Mouse (Mus musculus) forebrain, embryonic 15.5 days (tissue): ENCODE measurements around the gene Hoxa1. TPM values are rescaled to one million over a fixed set of nuclear protein-coding genes. Genes with fewer than 3 reads are reported as not detected.

Experiments used
- ATAC-seq: fragments of 200-750 bp; cut with Nextera tagmentation; replicated peaks from 2 replicates; pipeline ENCODE4 v1.8.0; 2017; ENCODE audit warnings: mild to moderate bottlenecking, moderate TSS enrichment, moderate library complexity
- H3K27ac ChIP-seq: fragments of 300-500 bp; sonication (generic); replicated peaks from 2 replicates; pipeline ENCODE4 v1.5.1; 2015; ENCODE audit warnings: mild to moderate bottlenecking, inconsistent platforms
- H3K27me3 ChIP-seq: fragments of 300-500 bp; sonication (generic); 2 replicates; pipeline ENCODE4 v1.6.1; 2015; ENCODE audit warnings: inconsistent platforms
- H3K36me3 ChIP-seq: fragments of 300-500 bp; sonication (generic); 2 replicates; pipeline ENCODE4 v1.6.1; 2015; ENCODE audit warnings: mild to moderate bottlenecking, inconsistent platforms
- H3K4me1 ChIP-seq: fragments of 300-500 bp; sonication (generic); 2 replicates; pipeline ENCODE4 v1.6.1; 2015; ENCODE audit warnings: inconsistent platforms
- H3K4me2 ChIP-seq: fragments of 300-500 bp; sonication (generic); replicated peaks from 2 replicates; pipeline ENCODE4 v1.6.1; 2015; ENCODE audit warnings: mild to moderate bottlenecking, inconsistent platforms
- H3K4me3 ChIP-seq: fragments of 300-500 bp; sonication (generic); 2 replicates; pipeline ENCODE4 v1.5.1; 2015; ENCODE audit warnings: mild to moderate bottlenecking, inconsistent platforms
- H3K9ac ChIP-seq: fragments of 300-500 bp; sonication (generic); replicated peaks from 2 replicates; pipeline ENCODE4 v1.6.1; 2015; ENCODE audit warnings: mild to moderate bottlenecking, inconsistent platforms
- H3K9me3 ChIP-seq: fragments of 300-500 bp; sonication (generic); 2 replicates; pipeline ENCODE4 v1.6.1; 2016; ENCODE audit warnings: inconsistent platforms
- WGBS: fragments of 180-500 bp; shearing (Covaris S2); methylation state at CpG from one replicate; pipeline ENCODE4 v1.1.7; 2015; ENCODE audit warnings: mixed read lengths; 5-methylcytosine and 5-hydroxymethylcytosine counted together
- polyA plus RNA-seq: library from polyadenylated mRNA; unstranded; fragments of >200 nt; fragmentation: Nextera tagmentation; extraction: Ambion mirVana; gene quantifications from 2 replicates; pipeline ENCODE4 v1.2.1, GENCODE M21; 2015

The Hoxa1 gene
- polyA plus RNA-seq, 1 experiment from 2014 or later = not detected

DNA sequence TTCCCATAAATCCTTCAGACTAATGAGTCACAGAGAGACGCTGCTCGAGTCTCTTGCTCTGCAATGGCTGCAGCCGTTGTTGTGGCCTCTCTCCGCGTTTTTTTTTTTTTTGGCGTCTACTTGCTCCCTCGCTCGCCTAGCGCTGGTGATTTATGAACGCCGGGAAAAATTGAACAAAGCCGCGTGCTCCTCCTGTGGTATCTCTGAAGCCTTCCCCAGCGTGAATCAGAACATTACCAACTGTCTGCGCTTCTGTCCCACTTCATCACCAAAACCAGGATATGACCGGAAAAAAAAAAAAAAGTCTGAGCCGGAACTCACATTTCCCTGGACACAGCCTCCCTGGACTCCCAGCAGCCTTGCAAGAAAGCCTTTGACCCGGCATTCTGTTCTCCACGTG is 27.1 kb upstream of the Hoxa1 start:
- no peak overlapping the region for H3K27ac ChIP-seq
- WGBS = 1% methylated on average over 19 of the region's 19 CpGs
- no peaks in the 10 kb centered on the region for H3K36me3 ChIP-seq
- peaks cover 100% of the 10 kb centered on the region for H3K27me3 ChIP-seq
- H3K4me3 ChIP-seq = no peak overlapping the region
- H3K4me1 ChIP-seq = no peaks in the 10 kb centered on the region
- ATAC-seq = no peak
- H3K4me2 ChIP-seq = no peak overlapping the region
- no peaks in the 10 kb centered on the region for H3K9me3 ChIP-seq
- H3K9ac ChIP-seq = no peak overlapping the region

DNA sequence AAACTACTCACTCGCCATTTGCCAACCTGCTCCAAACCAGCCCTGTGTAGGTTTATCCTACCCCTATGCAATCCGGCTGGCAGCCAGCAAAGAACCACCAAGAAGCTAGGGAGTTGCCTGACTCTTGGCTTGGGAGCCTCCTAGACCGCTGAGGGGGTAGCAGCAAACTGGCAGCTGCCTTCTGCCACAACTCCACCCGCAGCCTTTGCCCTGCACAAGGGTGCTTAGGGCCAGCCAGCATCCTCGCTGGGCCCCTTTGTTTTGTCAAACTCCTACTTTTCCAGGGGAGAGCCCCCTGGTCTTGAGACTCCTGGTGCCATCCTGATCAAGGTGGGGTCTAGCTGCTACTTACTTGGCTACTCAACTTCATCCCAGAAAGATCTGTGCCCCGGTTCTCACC is 26.6 kb upstream of the Hoxa1 start:
- 2% methylated on average over 6 of the region's 6 CpGs for WGBS
- Histone ChIP-seq H3K27me3 (peaks cover 100% of the 10 kb centered on the region), H3K9ac (no peak overlapping the region), H3K9me3 (no peaks in the 10 kb centered on the region), H3K4me2 (no peak overlapping the region), H3K27ac (no peak overlapping the region), H3K4me1 (no peaks in the 10 kb centered on the region), H3K4me3 (no peak overlapping the region), H3K36me3 (no peaks in the 10 kb centered on the region)
- no peak for ATAC-seq

DNA sequence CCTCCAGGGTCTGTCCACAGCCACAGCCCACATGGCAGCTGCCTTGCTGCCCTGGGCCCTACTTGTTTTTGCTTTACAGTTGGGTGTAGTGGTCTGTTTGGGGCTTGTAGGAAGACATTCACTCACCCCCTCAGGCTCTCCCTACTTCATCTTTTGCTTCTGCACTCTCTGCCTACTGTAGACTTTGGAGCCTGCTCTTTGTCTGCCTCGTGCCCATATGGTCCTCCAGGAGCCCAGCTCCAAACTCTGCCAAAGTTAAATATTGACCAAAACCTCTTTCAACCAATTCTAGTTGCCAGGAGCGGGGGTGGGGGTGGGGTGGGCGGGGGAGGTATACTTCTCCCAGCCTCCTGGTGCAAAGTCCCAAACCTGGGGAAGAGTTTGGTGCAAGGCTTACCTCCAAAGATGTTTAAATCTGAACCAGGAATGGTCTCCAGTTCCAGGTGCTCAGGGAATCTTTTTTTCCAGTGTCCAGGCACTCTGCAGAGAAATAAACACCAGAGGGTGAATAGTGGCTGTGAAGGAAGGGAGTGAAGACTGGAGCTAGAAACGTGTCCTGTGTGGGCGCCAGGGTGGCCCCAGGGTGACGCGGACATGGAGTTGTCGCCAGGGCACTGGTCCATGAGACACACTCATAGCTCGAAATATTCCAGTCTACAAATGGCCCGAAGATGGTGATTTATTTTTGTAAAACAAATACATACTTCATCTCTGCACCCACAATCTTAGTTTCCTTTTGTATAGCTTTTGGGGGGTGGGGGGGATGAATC is 25.4 kb upstream of the Hoxa1 start:
- H3K27ac ChIP-seq = no peak overlapping the region
- no peaks in the 10 kb centered on the region for H3K4me1 ChIP-seq
- no peak overlapping the region for H3K4me2 ChIP-seq
- no peak for ATAC-seq
- 10% methylated on average over 10 of the region's 10 CpGs for WGBS
- no peak overlapping the region for H3K9ac ChIP-seq
- H3K9me3 ChIP-seq = no peaks in the 10 kb centered on the region
- peaks cover 100% of the 10 kb centered on the region for H3K27me3 ChIP-seq
- H3K36me3 ChIP-seq = no peaks in the 10 kb centered on the region
- no peak overlapping the region for H3K4me3 ChIP-seq

DNA sequence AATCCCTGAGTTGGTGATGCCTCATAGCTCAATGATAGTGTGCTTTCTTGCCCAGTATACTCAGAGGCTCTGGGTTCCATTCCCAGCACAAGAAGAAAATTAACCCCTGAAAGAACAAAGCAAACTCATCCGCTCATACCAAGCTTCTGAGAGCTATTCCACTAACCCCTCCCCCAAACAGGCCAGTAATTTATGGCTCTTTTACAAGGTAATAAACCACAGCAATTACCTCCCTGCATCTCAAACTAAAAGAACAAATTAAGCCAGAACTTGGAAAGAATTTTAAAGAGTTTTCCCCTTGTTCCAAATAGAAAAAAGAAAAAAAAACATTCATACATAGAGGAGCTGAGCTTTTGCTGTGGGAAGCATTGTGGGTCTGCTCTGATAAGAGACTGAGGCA is 24.7 kb upstream of the Hoxa1 start:
- H3K9me3 ChIP-seq = no peaks in the 10 kb centered on the region
- no peak overlapping the region for H3K9ac ChIP-seq
- H3K27ac ChIP-seq = no peak overlapping the region
- no peak overlapping the region for H3K4me3 ChIP-seq
- no peak overlapping the region for H3K4me2 ChIP-seq
- WGBS = 7% methylated on average over 1 of the region's 1 CpGs
- no peaks in the 10 kb centered on the region for H3K36me3 ChIP-seq
- H3K4me1 ChIP-seq = no peaks in the 10 kb centered on the region
- ATAC-seq = no peak
- peaks cover 100% of the 10 kb centered on the region for H3K27me3 ChIP-seq

GRCm38 (mm10) chr6:52182030-52182429 is 23.9 kb upstream of the Hoxa1 start:
- 13% methylated on average over 2 of the region's 2 CpGs for WGBS

DNA sequence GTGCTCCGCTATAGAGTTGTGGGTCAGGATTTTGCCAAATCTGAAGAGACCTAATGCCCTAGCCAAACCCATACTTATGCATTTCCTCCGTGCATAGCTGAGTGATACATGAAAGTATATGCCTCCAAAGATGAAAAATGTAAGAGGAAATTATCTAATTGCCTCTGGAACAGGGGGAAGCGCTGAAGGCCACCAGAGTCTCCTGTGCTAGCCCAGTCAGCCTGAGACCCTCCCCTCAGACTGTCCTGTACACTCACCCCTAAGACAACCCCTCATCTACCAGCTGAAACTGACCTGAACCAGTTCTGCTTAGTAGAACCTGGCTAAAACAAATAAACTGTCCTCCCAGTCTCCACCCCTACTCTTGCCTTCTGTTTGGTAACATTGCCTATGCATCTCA is 22.6 kb upstream of the Hoxa1 start:
- Histone ChIP-seq H3K4me1 (no peaks in the 10 kb centered on the region), H3K36me3 (no peaks in the 10 kb centered on the region), H3K27me3 (peaks cover 100% of the 10 kb centered on the region), H3K4me2 (no peak overlapping the region), H3K9me3 (no peaks in the 10 kb centered on the region), H3K9ac (no peak overlapping the region), H3K27ac (no peak overlapping the region), H3K4me3 (no peak overlapping the region)
- ATAC-seq = no peak
- 8% methylated on average over 3 of the region's 3 CpGs for WGBS

More at GRCm38 (mm10) chr6:52182030-52182429, 23.9 kb upstream of the Hoxa1 start:
- no peaks in the 10 kb centered on the region for H3K9me3 ChIP-seq
- no peak overlapping the region for H3K27ac ChIP-seq
- H3K36me3 ChIP-seq = no peaks in the 10 kb centered on the region
- H3K4me2 ChIP-seq = no peak overlapping the region
- H3K4me1 ChIP-seq = no peaks in the 10 kb centered on the region
- no peak for ATAC-seq
- peaks cover 100% of the 10 kb centered on the region for H3K27me3 ChIP-seq
- H3K4me3 ChIP-seq = no peak overlapping the region
- no peak overlapping the region for H3K9ac ChIP-seq

- WGBS = under 1% methylated on average over 11 of the region's 11 CpGs
Observed at GRCm38 (mm10) chr6:52180213-52180710, 22.1 kb upstream of the Hoxa1 start.

DNA sequence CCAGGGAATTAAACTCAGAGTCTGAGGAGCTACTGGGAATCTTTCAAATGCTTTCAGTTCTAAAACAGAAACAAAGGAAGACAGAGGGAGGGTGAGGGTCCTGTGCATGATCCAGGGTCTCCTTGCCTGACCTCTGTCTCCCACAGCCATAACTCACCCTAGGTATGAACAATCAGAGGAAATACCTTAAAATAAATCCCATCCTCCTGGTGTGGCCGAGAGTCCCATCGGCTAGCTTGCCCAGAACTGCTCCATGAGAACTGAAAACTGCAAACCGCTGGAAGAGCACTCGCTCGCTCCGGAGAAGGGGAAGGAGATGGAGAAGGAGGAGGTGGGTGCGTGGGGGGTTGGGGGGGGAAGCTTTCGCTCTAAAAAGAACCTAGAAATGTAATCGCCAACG is 21.6 kb upstream of the Hoxa1 start:
- 2% methylated on average over 10 of the region's 10 CpGs for WGBS
- Histone ChIP-seq H3K4me2 (no peak overlapping the region), H3K4me1 (no peaks in the 10 kb centered on the region), H3K27ac (no peak overlapping the region), H3K9me3 (no peaks in the 10 kb centered on the region), H3K9ac (no peak overlapping the region), H3K36me3 (no peaks in the 10 kb centered on the region), H3K27me3 (peaks cover 99% of the 10 kb centered on the region), H3K4me3 (no peak overlapping the region)
- ATAC-seq = no peak

More at GRCm38 (mm10) chr6:52180213-52180710, 22.1 kb upstream of the Hoxa1 start:
- Histone ChIP-seq H3K36me3 (no peaks in the 10 kb centered on the region), H3K27ac (no peak overlapping the region), H3K9me3 (no peaks in the 10 kb centered on the region), H3K4me1 (no peaks in the 10 kb centered on the region), H3K4me2 (no peak overlapping the region), H3K9ac (no peak overlapping the region), H3K4me3 (no peak overlapping the region), H3K27me3 (peaks cover 99% of the 10 kb centered on the region)
- ATAC-seq = no peak

DNA sequence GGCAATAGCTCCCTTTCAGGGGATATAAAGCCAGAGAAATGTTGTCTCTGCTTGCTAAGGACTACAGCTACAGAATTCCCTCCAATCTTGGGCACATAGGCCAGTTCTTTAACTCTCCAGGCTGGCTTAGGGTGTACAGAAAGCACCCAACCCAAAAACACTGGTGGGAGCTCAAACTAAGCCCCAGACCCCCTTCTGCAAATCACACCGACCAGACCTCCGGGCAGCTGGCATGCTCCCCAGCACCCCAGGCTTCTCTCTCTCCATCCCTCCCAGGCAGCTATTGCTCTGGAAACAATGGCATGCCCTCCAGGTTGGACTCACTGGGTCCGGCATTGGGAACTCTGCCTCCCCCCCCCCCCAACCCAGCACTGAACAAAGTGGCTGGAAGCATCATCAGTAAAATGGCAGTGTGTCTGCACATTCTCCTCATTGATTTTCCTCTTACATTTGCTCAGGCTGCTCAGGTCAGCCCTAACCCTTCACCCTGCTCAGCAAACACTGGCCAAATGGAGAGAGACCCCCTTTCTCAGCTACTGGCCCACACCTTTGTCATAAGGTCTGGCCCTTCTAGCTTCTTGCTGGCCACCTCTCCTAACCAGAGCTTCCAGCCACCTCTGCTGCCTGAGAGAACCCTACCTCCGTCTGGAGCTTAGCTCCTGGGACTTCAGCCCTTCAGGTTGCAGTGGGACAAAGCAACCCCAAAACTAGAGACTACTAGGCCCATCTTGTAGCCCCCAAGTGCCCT is 21.0 kb upstream of the Hoxa1 start:
- 4% methylated on average over 4 of the region's 4 CpGs for WGBS
- no peak for ATAC-seq
- Histone ChIP-seq H3K27ac (no peak overlapping the region), H3K9ac (no peak overlapping the region), H3K4me1 (no peaks in the 10 kb centered on the region), H3K9me3 (no peaks in the 10 kb centered on the region), H3K4me2 (no peak overlapping the region), H3K36me3 (no peaks in the 10 kb centered on the region), H3K4me3 (no peak overlapping the region), H3K27me3 (peaks cover 98% of the 10 kb centered on the region)

DNA sequence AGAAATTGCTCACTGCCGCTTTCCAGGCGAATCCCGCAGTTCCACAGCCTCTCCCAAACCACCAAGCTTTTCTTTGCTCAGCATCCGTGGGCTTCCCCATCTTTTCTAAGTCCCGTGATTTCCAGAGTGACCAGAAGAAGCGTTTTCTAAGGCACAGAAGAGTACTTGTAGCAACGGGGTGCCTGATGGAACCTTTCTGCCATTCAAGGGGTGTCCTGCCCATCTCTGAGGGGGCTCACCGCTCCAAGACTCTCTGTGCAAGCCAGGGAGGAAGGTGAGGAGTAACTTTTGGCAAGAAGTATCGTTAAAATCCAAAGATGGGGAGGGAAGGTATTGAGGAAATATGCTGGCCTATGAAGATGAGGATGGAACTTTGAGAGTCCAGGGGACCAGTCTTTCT is 19.7 kb upstream of the Hoxa1 start:
- H3K27ac ChIP-seq = no peak overlapping the region
- no peak overlapping the region for H3K9ac ChIP-seq
- WGBS = 1% methylated on average over 9 of the region's 9 CpGs
- no peak overlapping the region for H3K4me2 ChIP-seq
- H3K4me1 ChIP-seq = no peaks in the 10 kb centered on the region
- no peak for ATAC-seq
- H3K4me3 ChIP-seq = no peak overlapping the region
- H3K27me3 ChIP-seq = peaks cover 98% of the 10 kb centered on the region
- H3K36me3 ChIP-seq = no peaks in the 10 kb centered on the region
- H3K9me3 ChIP-seq = no peaks in the 10 kb centered on the region

DNA sequence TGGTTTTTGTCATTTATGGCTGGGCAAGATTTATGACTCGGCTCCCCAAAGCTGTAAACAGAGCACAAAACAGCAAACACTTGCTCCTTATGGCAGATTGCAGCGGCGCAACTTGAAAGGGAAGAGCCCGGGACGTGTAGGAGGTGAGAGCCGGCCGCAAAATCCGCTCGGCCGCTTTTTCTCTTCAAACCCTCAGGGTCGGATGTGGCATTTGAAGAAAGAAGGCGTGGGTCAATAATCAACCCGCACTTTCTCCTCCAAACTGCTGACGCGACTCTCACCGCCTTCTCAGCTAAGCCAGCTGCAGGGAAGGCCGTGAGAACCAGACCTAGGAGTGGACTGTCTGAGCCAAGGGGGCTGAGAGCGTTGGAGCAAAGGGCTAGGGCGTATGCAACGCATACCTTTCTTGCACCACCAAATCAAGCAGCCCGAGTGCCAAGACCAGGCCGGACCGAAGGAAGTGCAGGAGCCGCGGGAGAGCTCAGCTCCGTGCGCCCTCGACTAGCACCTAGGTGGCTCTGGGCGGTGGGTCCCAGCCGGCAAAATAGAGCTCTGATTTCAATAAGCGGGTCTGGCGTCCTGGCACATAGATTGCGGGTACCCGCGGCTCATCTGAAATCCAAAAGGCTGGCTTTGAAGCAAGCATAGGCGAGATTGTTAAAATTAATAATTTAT is 19.1 kb upstream of the Hoxa1 start, which contains the start of gene 5730596B20Rik:
Gene 5730596B20Rik, plus strand, starts transcription at position 438 of the 675 bp plus-strand sequence.
- H3K36me3 ChIP-seq = no peaks in the 10 kb centered on the region
- H3K27ac ChIP-seq = no peak within 1 kb of the TSS
- no peak within 1 kb of the TSS for H3K4me2 ChIP-seq
- under 1% methylated on average over 36 of the region's 36 CpGs for WGBS
- no peak for ATAC-seq
- peaks cover 6% of the 10 kb centered on the region; the same call in 1 of the 2 replicates for H3K4me1 ChIP-seq
- no peak within 1 kb of the TSS for H3K4me3 ChIP-seq
- H3K27me3 ChIP-seq = peaks cover 98% of the 10 kb centered on the region
- H3K9me3 ChIP-seq = no peaks in the 10 kb centered on the region
- H3K9ac ChIP-seq = no peak within 1 kb of the TSS

DNA sequence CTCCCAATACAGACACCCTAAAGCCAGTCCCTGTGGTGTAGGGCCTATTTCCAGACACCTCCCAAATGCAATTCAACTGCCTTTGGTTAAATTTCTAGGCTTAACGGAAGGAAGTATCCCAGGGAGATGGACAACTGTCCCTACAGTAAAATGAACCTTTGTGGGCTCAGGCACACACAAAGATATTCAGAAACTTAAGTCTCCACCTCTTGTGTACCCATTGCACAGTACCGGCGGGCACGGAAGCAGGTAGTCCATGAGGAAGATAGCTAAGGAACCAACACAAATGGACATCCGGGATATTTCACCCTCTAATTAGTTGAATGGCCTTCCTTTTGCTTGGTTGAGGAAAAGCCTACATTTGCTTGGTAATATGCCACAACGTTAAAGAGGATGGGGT is 18.3 kb upstream of the Hoxa1 start:
- H3K4me3 ChIP-seq = no peak overlapping the region
- WGBS = under 1% methylated on average over 6 of the region's 6 CpGs

More for the DNA sequence above, 18.3 kb upstream of the Hoxa1 start:
- Histone ChIP-seq H3K9ac (no peak overlapping the region), H3K27ac (no peak overlapping the region), H3K4me1 (peaks cover 6% of the 10 kb centered on the region; the same call in 1 of the 2 replicates), H3K36me3 (no peaks in the 10 kb centered on the region), H3K27me3 (peaks cover 98% of the 10 kb centered on the region), H3K4me2 (no peak overlapping the region), H3K9me3 (no peaks in the 10 kb centered on the region)
- ATAC-seq = no peak
